Mouse (Mus musculus) liver, postnatal 0 days (tissue): ENCODE data around the gene Dstyk.

Source experiments
- CTCF ChIP-seq: sonication (generic); IDR thresholded peaks from 2 replicates; pipeline ENCODE4 v1.5.1; 2016; ENCODE audit warnings: antibody characterized with exemption, low read depth
- EP300 ChIP-seq: IDR thresholded peaks from 2 replicates; pipeline ENCODE4 v1.6.1; 2016; ENCODE audit warnings: antibody characterized with exemption, low read depth, mild to moderate bottlenecking

- TF ChIP-seq EP300 = no peak
- TF ChIP-seq CTCF = no peak
These were observed 94.8 kb downstream of the Dstyk start for GRCm38 (mm10) chr1:132512106-132512505.
